Comparison of ENCODE assay signal across 8 mouse cellular contexts in genomic region chr15:6708526-6709441, GRCm38 (mm10). TPM values are rescaled to one million over a fixed set of nuclear protein-coding genes. Genes with fewer than 3 reads are reported as not detected.
DNase-seq lines count a peak whose midpoint lies in the region; ATAC-seq and TF ChIP-seq lines count a peak whose summit lies in the region.

No protein-coding gene starts in this region.

- H3K4me1 ChIP-seq in hindbrain, embryonic 11.5 days (replicated peaks; ENCODE audit: control insufficient read depth, insufficient read depth, low read length): 0 out of 2 replicates have a peak, but pooled peaks cover 3% of the 10 kb centered on the region
- H3K4me1 ChIP-seq in limb, embryonic 12.5 days (replicated peaks): peaks cover 22% of the 10 kb centered on the region
- H3K4me1 ChIP-seq in midbrain, embryonic 12.5 days: peaks cover 25% of the 10 kb centered on the region
- H3K4me1 ChIP-seq in spleen, adult 2 months (ENCODE audit: control insufficient read depth, insufficient read depth, insufficient read length): peaks cover 4% of the 10 kb centered on the region

- no peak for TF ChIP-seq POLR2A in spleen, adult 2 months (IDR thresholded peaks at IDR 0.05; ENCODE audit: low read depth, low read length)

- H3K27me3 ChIP-seq in hindbrain, embryonic 11.5 days (ENCODE audit: control insufficient read depth, insufficient read depth, low read length): no peaks in the 10 kb centered on the region
- H3K27me3 ChIP-seq in limb, embryonic 12.5 days: 0 out of 2 replicates have a peak, but pooled peaks cover 3% of the 10 kb centered on the region
- H3K27me3 ChIP-seq in midbrain, embryonic 12.5 days: no peaks in the 10 kb centered on the region
- 0 out of 2 replicates have a peak, but pooled peaks cover 6% of the 10 kb centered on the region for H3K27me3 ChIP-seq in spleen, adult 2 months (ENCODE audit: control insufficient read depth, insufficient read depth, low read length)

- intact Hi-C loops in gastrocnemius, adult 2 months (cut with DNase I): loop anchor here (5.0 kb wide), 1 partner anchor 174 kb away; no protein-coding TSS in a partner anchor

- no peak for TF ChIP-seq CTCF in gastrocnemius, adult 2 months (IDR thresholded peaks at IDR 0.05)
- no peak for TF ChIP-seq CTCF in spleen, adult 2 months (IDR thresholded peaks at IDR 0.05; ENCODE audit: extremely low read depth, insufficient read depth, insufficient read length, insufficient replicate concordance)

- H3K4me3 ChIP-seq in gastrocnemius, adult 2 months: peak overlapping the region; percentile 95
- H3K4me3 ChIP-seq in hindbrain, embryonic 11.5 days (ENCODE audit: low read depth, low read length): peak overlapping the region; percentile 92
- peak overlapping the region; percentile 94 for H3K4me3 ChIP-seq in limb, embryonic 12.5 days (replicated peaks)
- H3K4me3 ChIP-seq in midbrain, embryonic 12.5 days: peak overlapping the region; percentile 95
- H3K4me3 ChIP-seq in spleen, adult 2 months (ENCODE audit: extremely low read depth, insufficient read depth, insufficient read length): peak overlapping the region; percentile 91

- no peaks in the 10 kb centered on the region for H3K36me3 ChIP-seq in hindbrain, embryonic 11.5 days (ENCODE audit: control insufficient read depth, insufficient read depth, low read length)
- H3K36me3 ChIP-seq in limb, embryonic 12.5 days: no peaks in the 10 kb centered on the region
- no peaks in the 10 kb centered on the region for H3K36me3 ChIP-seq in midbrain, embryonic 12.5 days
- H3K36me3 ChIP-seq in spleen, adult 2 months (ENCODE audit: control insufficient read depth, insufficient read depth, low read length): no peaks in the 10 kb centered on the region

- H3K4me2 ChIP-seq in hindbrain, embryonic 11.5 days (replicated peaks; ENCODE audit: low read depth, low read length): peak overlapping the region; percentile 77
- peak overlapping the region; percentile 89 for H3K4me2 ChIP-seq in limb, embryonic 12.5 days
- peak overlapping the region; percentile 79 for H3K4me2 ChIP-seq in midbrain, embryonic 12.5 days (replicated peaks)

- peak; percentile 39 for ATAC-seq in erythroid progenitor cell, adult 5-6 weeks (replicated peaks; ENCODE audit: low FRiP score, poor library complexity, severe bottlenecking)
- ATAC-seq in hindbrain, embryonic 11.5 days (ENCODE audit: low FRiP score): peak; percentile 81
- peak; percentile 68 for ATAC-seq in limb, embryonic 12.5 days (ENCODE audit: insufficient number of reproducible peaks, insufficient read depth, low FRiP score, low TSS enrichment, low read depth)
- ATAC-seq in midbrain, embryonic 12.5 days (ENCODE audit: low FRiP score, low read depth): peak; percentile 77

- WGBS in hindbrain, embryonic 11.5 days: 0% methylated on average over 35 of the region's 89 CpGs
- WGBS in limb, embryonic 12.5 days: 0% methylated on average over 48 of the region's 89 CpGs
- under 1% methylated on average over 75 of the region's 89 CpGs for WGBS in midbrain, embryonic 12.5 days
- WGBS in spleen, adult 2 months: under 1% methylated on average over 82 of the region's 89 CpGs

- no peaks in the 10 kb centered on the region for H3K9me3 ChIP-seq in hindbrain, embryonic 11.5 days (ENCODE audit: control insufficient read depth, low read length)
- no peaks in the 10 kb centered on the region for H3K9me3 ChIP-seq in limb, embryonic 12.5 days
- H3K9me3 ChIP-seq in midbrain, embryonic 12.5 days: no peaks in the 10 kb centered on the region

- H3K9ac ChIP-seq in hindbrain, embryonic 11.5 days (ENCODE audit: low read depth, low read length): peak overlapping the region; percentile 91
- H3K9ac ChIP-seq in limb, embryonic 12.5 days (replicated peaks): peak overlapping the region; percentile 93
- peak overlapping the region; percentile 87 for H3K9ac ChIP-seq in midbrain, embryonic 12.5 days (replicated peaks)

- H3K27ac ChIP-seq in gastrocnemius, adult 2 months: peak overlapping the region; percentile 95
- H3K27ac ChIP-seq in hindbrain, embryonic 11.5 days (ENCODE audit: low read depth, low read length): peak overlapping the region; percentile 93
- peak overlapping the region; percentile 96 for H3K27ac ChIP-seq in limb, embryonic 12.5 days
- peak overlapping the region; percentile 96 for H3K27ac ChIP-seq in midbrain, embryonic 12.5 days (replicated peaks)
- peak overlapping the region; percentile 85 for H3K27ac ChIP-seq in spleen, adult 2 months (ENCODE audit: insufficient read depth, low read length)

- DNase-seq in gastrocnemius, adult 2 months: peak; percentile 40
- no peak for DNase-seq in gastrocnemius, adult 8-10 months (ENCODE audit: low spot score in 2 of 2)
- DNase-seq in c-Kit-negative CD71-positive TER-119-positive erythroid progenitor cells, embryonic 14.5 days (ENCODE audit: low read depth, low spot score): peak; percentile 44
- DNase-seq in hindbrain, embryonic 11.5 days (ENCODE audit: low spot score): peak; percentile 58
- peak in 1 of 2 experiments; percentile 39 for DNase-seq in spleen, adult 2 months (ENCODE audit: low read depth in 1 of 2, low spot score in 2 of 2)

RNA-seq across cellular contexts. Expression of gene Rictor, which starts 0.6 kb away (rescaled TPM):
- 10 to 100 TPM; 10.5 to 10.8 TPM for total RNA-seq in gastrocnemius, adult 2 months (2021)
- total RNA-seq in gastrocnemius, adult 8-10 months (2022): 10 to 100 TPM in 2 of 4 experiments, 1 to 10 TPM in 2; 9.1 to 13.3 (median 10.1) TPM
- 41.1 and 59.9 TPM in 2 replicates for total RNA-seq in erythroid progenitor cell, adult 5-6 weeks (2015; ENCODE audit: low replicate concordance)
- 59.8 and 66.1 TPM in 2 replicates for total RNA-seq in erythroid progenitor cell, adult 5-6 weeks (2017; ENCODE audit: low replicate concordance)
- 51.7 and 57.6 TPM in 2 replicates for polyA plus RNA-seq in hindbrain, embryonic 11.5 days (2014; fragmentation: Nextera tagmentation; extraction: Ambion mirVana)
- 46.5 and 46.8 TPM in 2 replicates for polyA plus RNA-seq in limb, embryonic 12.5 days (2016; fragmentation: Nextera tagmentation; extraction: Ambion mirVana)
- 54.7 and 59.0 TPM in 2 replicates for polyA plus RNA-seq in midbrain, embryonic 12.5 days (2016; fragmentation: Nextera tagmentation; extraction: Ambion mirVana)
- 5.2 and 6.2 TPM in 2 replicates for polyA plus RNA-seq in spleen, adult 2 months (2012; rRNA removed)

Comparison
In these comparisons a context has a peak if more than half of its experiments do, and no peak if none do; other contexts are left out.
1. DNase-seq: peak in gastrocnemius, adult 2 months (single experiment), c-Kit-negative CD71-positive TER-119-positive erythroid progenitor cells, embryonic 14.5 days (single experiment) and hindbrain, embryonic 11.5 days (single experiment); none in gastrocnemius, adult 8-10 months (0 of 2).
2. Peak in every context shown above with its lines, with median percentiles within 50 percentile points of each other: H3K27ac ChIP-seq, H3K4me3 ChIP-seq, ATAC-seq, H3K4me2 ChIP-seq and H3K9ac ChIP-seq.